Mouse (Mus musculus) stomach, embryonic 16.5 days (tissue): Measurements from ENCODE around the gene Hpse. TPM values are rescaled to one million over a fixed set of nuclear protein-coding genes. Genes with fewer than 3 reads are reported as not detected.

Experiments used
- ATAC-seq: fragments of 200-750 bp; cut with Nextera tagmentation; 2 replicates; pipeline ENCODE4 v1.8.0; 2017; ENCODE audit warnings: moderate number of reproducible peaks, moderate TSS enrichment; ENCODE audit not compliant: insufficient read depth, low FRiP score
- H3K27ac ChIP-seq: fragments of 300-500 bp; sonication (generic); 2 replicates; pipeline ENCODE4 v1.5.1; 2014; ENCODE audit warnings: low read length
- H3K27me3 ChIP-seq: fragments of 300-500 bp; sonication (generic); 2 replicates; pipeline ENCODE4 v1.6.1; 2014; ENCODE audit warnings: low read length, control low read depth, mixed read lengths; ENCODE audit not compliant: control insufficient read depth, insufficient read depth
- H3K36me3 ChIP-seq: fragments of 300-500 bp; sonication (generic); 2 replicates; pipeline ENCODE4 v1.6.1; 2014; ENCODE audit warnings: low read length; ENCODE audit not compliant: control insufficient read depth, insufficient read depth
- H3K4me1 ChIP-seq: fragments of 300-500 bp; sonication (generic); 2 replicates; pipeline ENCODE4 v1.6.1; 2014; ENCODE audit warnings: low read length, control low read depth, mixed read lengths; ENCODE audit not compliant: control insufficient read depth, insufficient read depth
- H3K4me2 ChIP-seq: fragments of 300-500 bp; sonication (generic); 2 replicates; pipeline ENCODE4 v1.6.1; 2014; ENCODE audit warnings: low read depth, low read length, mixed read lengths
- H3K4me3 ChIP-seq: fragments of 300-500 bp; sonication (generic); replicated peaks from 2 replicates; pipeline ENCODE4 v1.5.1; 2014; ENCODE audit warnings: mild to moderate bottlenecking, low read length
- H3K9ac ChIP-seq: fragments of 300-500 bp; sonication (generic); 2 replicates; pipeline ENCODE4 v1.6.1; 2014; ENCODE audit warnings: low read length
- H3K9me3 ChIP-seq: fragments of 300-500 bp; sonication (generic); replicated peaks from 2 replicates; pipeline ENCODE4 v1.6.1; 2016; ENCODE audit warnings: low read length, control low read depth; ENCODE audit not compliant: control insufficient read depth
- WGBS: fragments of 180-500 bp; shearing (Covaris S2); extraction: QIAGEN DNeasy Blood & Tissue Kit; methylation state at CpG from one replicate; pipeline ENCODE4 v1.1.7; 2014; 5-methylcytosine and 5-hydroxymethylcytosine counted together
- polyA plus RNA-seq: library from polyadenylated mRNA; unstranded; fragments of >200 nt; fragmentation: Nextera tagmentation; extraction: Ambion mirVana; gene quantifications from 2 replicates; pipeline ENCODE4 v1.2.1, GENCODE M21; 2015

The Hpse gene
- polyA plus RNA-seq, 1 experiment from 2014 or later: 8.3 TPM

DNA sequence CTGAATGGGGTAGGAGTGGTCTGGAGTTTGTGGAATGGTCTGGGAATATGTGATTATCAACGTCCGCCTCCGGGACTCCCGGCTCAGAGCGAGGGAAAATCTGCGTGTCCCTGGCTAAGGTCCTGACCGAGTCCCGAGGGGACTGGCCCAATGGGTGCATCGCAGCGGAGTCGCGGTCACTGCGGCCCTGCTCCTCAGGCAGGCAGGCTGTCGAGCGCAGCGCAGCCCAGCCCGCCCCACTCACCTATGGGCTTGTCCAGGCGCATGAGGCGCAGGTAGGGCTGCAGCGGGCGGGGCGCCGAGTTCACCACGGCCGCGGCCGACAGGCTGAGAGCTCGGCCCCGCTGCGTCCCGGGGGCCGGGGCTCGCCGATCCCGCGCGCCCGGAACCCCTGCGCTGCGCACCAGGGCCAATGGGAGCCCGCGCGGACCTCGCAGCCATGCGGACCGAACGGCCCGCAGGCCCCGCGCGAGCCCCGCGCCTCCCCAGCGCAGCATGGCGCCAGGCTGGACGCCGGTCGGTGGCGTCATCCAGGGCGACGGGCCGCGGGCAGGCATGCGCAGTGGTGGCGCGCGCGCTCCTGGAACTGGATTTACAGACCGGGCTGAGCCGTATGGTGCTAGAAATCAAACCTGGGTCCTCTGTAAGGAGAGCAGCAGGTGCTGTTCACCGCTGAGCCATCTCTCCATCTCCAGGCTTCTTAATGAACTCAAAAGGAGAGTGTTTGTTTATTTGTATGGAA, 45.6 kb downstream of the Hpse start:
- Histone ChIP-seq H3K27ac (peak overlapping the region; percentile 81), H3K36me3 (no peaks in the 10 kb centered on the region), H3K4me1 (peaks cover 16% of the 10 kb centered on the region), H3K9me3 (no peaks in the 10 kb centered on the region), H3K4me3 (peak overlapping the region; percentile 70), H3K27me3 (no peaks in the 10 kb centered on the region), H3K4me2 (peak overlapping the region; percentile 80), H3K9ac (peak overlapping the region; percentile 93)
- ATAC-seq: peak; percentile 94
- under 1% methylated on average over 70 of the region's 71 CpGs for WGBS

DNA sequence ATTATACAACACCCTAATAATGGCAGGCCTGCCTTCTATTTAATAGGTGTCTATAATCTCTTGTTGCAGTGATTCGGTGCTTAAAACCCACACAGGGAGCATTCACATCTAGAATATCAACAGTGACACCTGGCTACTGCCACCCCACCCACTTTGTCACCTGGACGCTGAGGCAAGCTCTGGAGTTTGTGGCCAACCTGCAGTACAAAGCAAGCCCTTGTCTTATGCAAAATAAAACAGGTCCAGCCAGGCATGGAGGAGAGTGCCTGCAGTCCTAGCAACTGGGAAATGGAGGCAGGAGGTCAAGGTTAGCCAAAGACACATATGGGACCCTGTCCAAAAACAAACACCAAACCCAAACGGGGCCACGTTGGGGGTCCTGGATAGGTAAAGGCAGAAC, 47.1 kb downstream of the Hpse start:
- Histone ChIP-seq H3K27me3 (no peaks in the 10 kb centered on the region), H3K9me3 (no peaks in the 10 kb centered on the region), H3K27ac (peak overlapping the region; percentile 17; the same call in 1 of the 2 replicates), H3K4me1 (peaks cover 16% of the 10 kb centered on the region), H3K4me3 (no peak overlapping the region), H3K9ac (no peak overlapping the region), H3K36me3 (no peaks in the 10 kb centered on the region), H3K4me2 (peak overlapping the region; percentile 80; the same call in 1 of the 2 replicates)
- WGBS: 55% methylated on average over 4 of the region's 4 CpGs
- ATAC-seq: no peak

DNA sequence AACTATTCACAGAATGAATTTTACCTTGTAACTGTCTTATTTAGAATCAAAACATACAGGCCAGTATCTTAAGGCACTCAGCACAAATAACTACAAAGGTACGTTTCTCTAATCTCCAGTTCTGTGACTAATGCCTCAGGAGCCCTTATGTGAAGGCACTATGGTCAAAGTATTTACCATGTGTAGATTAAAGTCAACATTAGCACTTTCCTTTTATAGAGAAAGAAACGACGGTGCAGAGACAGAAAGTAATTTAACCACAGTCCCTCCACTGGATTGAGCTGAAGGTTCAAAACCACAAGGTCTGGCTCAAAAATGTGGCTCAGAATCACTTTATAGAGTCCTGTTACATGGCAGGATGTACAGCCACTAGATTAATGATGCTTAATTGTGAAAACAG, 47.6 kb downstream of the Hpse start:
- 0 out of 2 replicates have a peak overlapping the region, but pooled peaks have one; percentile 80 for H3K4me2 ChIP-seq

DNA sequence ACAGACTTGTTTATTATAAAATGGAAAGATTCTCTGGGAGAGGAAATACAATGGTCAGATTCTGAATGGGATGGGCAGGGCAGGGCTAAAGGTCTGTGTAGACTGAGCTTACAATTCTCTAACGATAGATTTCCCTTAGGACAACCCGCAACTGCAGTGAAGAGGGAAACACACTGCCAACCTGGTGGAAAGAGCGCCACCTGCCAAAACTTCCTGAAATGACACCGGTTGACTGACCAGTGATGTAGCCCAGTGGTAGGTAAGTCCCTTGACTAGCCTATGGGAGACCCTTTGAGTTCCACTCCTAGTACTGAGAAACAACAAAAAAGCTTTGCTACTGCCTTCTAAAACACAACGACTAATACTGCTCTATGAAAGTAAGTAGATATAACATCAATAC, 48.1 kb downstream of the Hpse start:
- no peak for ATAC-seq
- WGBS: 18% methylated on average over 5 of the region's 5 CpGs
- Histone ChIP-seq H3K4me1 (peaks cover 16% of the 10 kb centered on the region), H3K4me3 (no peak overlapping the region), H3K27me3 (no peaks in the 10 kb centered on the region), H3K27ac (no peak overlapping the region), H3K4me2 (no peak overlapping the region), H3K36me3 (0 out of 2 replicates have a peak, but pooled peaks cover under 1% of the 10 kb centered on the region), H3K9me3 (no peaks in the 10 kb centered on the region), H3K9ac (no peak overlapping the region)

More for the DNA sequence above, 47.6 kb downstream of the Hpse start:
- WGBS: 44% methylated on average over 3 of the region's 3 CpGs
- no peak for ATAC-seq
- H3K36me3 ChIP-seq: no peaks in the 10 kb centered on the region
- H3K4me3 ChIP-seq: no peak overlapping the region
- no peak overlapping the region for H3K9ac ChIP-seq
- no peaks in the 10 kb centered on the region for H3K27me3 ChIP-seq
- H3K4me1 ChIP-seq: peaks cover 16% of the 10 kb centered on the region
- no peaks in the 10 kb centered on the region for H3K9me3 ChIP-seq
- H3K27ac ChIP-seq: peak overlapping the region; percentile 17; the same call in 1 of the 2 replicates

DNA sequence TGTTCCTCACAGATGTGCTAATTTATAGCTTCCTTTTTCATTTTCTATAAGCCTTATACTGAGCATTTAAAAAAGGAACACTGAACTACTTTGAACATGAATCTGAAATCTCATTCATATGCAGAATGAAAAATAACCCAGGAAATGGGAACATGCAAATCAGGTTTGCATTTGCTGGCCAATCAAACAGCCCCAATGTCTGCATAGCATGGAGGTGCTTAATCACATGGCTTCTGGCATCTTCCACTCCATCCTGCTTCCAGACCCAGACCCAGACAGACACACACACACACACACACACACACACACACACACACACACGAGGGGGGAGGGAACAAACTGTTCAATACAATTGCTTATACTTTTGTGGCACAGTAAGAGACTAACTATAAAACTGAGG, 52.6 kb downstream of the Hpse start:
- H3K36me3 ChIP-seq: peaks cover 11% of the 10 kb centered on the region; the same call in 1 of the 2 replicates
- peaks cover 3% of the 10 kb centered on the region for H3K4me1 ChIP-seq
- no peak for ATAC-seq
- H3K4me2 ChIP-seq: no peak overlapping the region
- no peaks in the 10 kb centered on the region for H3K27me3 ChIP-seq
- H3K9ac ChIP-seq: no peak overlapping the region
- no peak overlapping the region for H3K27ac ChIP-seq
- 75% methylated on average over 1 of the region's 1 CpGs for WGBS
- H3K9me3 ChIP-seq: no peaks in the 10 kb centered on the region
- no peak overlapping the region for H3K4me3 ChIP-seq

DNA sequence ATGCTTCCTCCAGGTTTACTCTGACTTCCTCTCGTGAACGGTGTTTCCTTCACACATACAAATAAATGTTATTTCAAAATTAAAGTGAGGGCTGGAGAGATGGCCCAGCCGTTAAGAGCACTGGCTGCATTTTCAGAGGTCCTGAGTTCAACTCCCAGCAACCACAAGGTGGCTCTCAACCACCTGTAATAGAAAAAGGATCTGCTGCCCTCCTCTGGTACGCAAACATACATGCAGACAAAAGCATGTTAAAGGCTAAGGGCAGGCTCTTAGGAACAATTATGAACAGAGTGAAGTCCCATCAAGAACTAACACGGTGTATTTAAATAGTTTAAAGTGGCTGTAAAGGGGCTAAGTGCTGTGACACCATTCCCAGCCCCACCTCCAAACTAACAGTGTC, 55.7 kb downstream of the Hpse start:
- H3K9me3 ChIP-seq: no peaks in the 10 kb centered on the region
- H3K9ac ChIP-seq: no peak overlapping the region
- no peak overlapping the region for H3K4me2 ChIP-seq
- no peaks in the 10 kb centered on the region for H3K4me1 ChIP-seq
- no peak overlapping the region for H3K27ac ChIP-seq
- no peaks in the 10 kb centered on the region for H3K27me3 ChIP-seq
- H3K36me3 ChIP-seq: peaks cover 17% of the 10 kb centered on the region
- WGBS: 37% methylated on average over 5 of the region's 5 CpGs
- ATAC-seq: no peak
- no peak overlapping the region for H3K4me3 ChIP-seq

DNA sequence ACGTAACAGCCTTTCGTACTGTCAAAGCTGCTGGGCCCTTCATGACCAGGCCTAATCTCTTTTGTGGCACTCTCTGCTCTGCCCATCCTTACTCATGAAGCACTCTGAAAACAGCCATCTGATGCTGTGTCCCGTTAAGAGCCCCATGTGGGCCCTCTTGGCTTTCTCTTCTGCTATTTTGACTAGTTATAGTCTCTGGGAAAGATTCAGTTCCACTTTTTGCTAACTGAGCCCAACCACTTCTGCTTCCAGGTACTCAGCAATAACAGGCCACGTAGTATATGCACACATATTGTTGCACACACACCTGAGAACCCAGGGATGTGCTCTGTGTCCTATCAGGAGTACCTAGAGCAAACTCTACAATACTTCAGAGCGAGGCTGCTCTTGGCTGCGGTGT, 56.5 kb downstream of the Hpse start:
- ATAC-seq: no peak
- Histone ChIP-seq H3K4me2 (no peak overlapping the region), H3K36me3 (peaks cover 17% of the 10 kb centered on the region), H3K27me3 (no peaks in the 10 kb centered on the region), H3K27ac (no peak overlapping the region), H3K4me3 (no peak overlapping the region), H3K4me1 (no peaks in the 10 kb centered on the region), H3K9ac (no peak overlapping the region), H3K9me3 (no peaks in the 10 kb centered on the region)
- 94% methylated on average over 6 of the region's 6 CpGs for WGBS

DNA sequence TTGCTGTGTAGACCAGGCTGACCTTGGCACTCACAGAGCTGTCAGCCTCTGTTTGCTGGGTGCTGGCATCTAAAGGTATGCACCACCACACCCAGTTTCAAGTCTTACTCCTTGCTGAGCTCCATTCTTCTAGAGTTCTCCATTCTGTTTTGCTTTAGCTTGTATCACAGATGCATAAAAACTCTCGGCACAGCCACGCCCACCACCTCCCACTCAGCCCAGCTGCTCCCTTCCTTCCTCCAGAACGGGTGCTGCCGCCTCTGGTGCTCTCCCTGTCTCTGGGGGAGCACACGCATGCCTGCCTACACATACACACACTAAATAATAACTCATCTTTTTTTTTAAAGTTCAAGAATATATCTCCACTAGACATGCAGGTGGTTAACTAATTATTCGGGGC, 61.1 kb downstream of the Hpse start:
- H3K36me3 ChIP-seq: peaks cover 23% of the 10 kb centered on the region
- ATAC-seq: no peak
- H3K27ac ChIP-seq: no peak overlapping the region
- no peak overlapping the region for H3K9ac ChIP-seq
- H3K4me2 ChIP-seq: no peak overlapping the region
- no peaks in the 10 kb centered on the region for H3K9me3 ChIP-seq
- 77% methylated on average over 6 of the region's 6 CpGs for WGBS
- no peaks in the 10 kb centered on the region for H3K27me3 ChIP-seq
- H3K4me3 ChIP-seq: no peak overlapping the region
- H3K4me1 ChIP-seq: no peaks in the 10 kb centered on the region

DNA sequence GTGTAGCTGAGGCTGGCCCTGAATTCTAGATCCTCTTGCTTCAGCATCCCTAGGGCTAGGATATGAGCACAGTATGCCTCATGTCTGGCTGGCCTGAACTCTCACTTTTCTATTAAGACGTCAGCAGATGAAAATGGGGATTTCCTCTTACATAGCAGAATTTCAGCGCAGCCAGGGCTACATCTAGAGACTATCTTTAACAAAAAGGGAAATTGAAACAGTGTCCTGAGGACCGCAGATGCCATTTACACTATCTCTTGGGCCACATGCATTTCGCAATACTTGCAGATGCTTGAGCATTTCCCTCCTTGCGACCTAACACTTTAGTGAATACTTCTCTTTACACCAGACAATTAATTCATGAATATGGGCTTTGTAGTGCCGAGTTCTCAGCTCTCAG, 63.2 kb downstream of the Hpse start:
- Histone ChIP-seq H3K27me3 (no peaks in the 10 kb centered on the region), H3K9ac (no peak overlapping the region), H3K27ac (no peak overlapping the region), H3K4me3 (no peak overlapping the region), H3K36me3 (peaks cover 19% of the 10 kb centered on the region), H3K4me1 (no peaks in the 10 kb centered on the region), H3K9me3 (no peaks in the 10 kb centered on the region), H3K4me2 (no peak overlapping the region)
- no peak for ATAC-seq
- 86% methylated on average over 6 of the region's 6 CpGs for WGBS
